Mouse (Mus musculus): ENCODE measurements around the gene Dnajc16. TPM values are rescaled to one million over a fixed set of nuclear protein-coding genes. Genes with fewer than 3 reads are reported as not detected.
A peak's percentile ranks its signal among the peaks of the same experiment; 100 is the strongest.

The Dnajc16 gene
- total RNA-seq, 2 experiments from 2014 or later = 10.1 to 12.0 TPM

DNA sequence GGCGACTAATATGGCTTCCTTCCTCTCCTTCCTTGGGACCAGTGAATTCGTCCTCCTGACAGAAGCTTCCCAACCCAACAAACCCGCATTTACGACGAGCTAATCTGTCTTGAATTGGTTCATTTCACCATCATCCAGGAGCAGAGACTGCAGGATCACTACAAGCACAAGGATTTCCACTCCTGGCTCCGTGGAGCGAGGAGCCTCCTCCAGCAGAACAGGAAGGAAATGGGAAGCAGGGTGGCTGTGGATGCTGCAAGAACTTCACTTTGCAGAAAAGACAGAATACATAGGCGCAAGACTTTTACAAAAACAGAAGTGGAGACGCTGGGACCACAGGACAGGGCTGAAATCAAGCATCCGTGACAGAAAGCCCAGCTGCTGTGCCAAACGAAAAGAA is 66.1 kb downstream of the Dnajc16 start:
- no peak for DNase-seq

- DNase-seq = no peak
These were observed 67.1 kb downstream of the Dnajc16 start for GRCm38 (mm10) chr4:141723673-141724068.

DNA sequence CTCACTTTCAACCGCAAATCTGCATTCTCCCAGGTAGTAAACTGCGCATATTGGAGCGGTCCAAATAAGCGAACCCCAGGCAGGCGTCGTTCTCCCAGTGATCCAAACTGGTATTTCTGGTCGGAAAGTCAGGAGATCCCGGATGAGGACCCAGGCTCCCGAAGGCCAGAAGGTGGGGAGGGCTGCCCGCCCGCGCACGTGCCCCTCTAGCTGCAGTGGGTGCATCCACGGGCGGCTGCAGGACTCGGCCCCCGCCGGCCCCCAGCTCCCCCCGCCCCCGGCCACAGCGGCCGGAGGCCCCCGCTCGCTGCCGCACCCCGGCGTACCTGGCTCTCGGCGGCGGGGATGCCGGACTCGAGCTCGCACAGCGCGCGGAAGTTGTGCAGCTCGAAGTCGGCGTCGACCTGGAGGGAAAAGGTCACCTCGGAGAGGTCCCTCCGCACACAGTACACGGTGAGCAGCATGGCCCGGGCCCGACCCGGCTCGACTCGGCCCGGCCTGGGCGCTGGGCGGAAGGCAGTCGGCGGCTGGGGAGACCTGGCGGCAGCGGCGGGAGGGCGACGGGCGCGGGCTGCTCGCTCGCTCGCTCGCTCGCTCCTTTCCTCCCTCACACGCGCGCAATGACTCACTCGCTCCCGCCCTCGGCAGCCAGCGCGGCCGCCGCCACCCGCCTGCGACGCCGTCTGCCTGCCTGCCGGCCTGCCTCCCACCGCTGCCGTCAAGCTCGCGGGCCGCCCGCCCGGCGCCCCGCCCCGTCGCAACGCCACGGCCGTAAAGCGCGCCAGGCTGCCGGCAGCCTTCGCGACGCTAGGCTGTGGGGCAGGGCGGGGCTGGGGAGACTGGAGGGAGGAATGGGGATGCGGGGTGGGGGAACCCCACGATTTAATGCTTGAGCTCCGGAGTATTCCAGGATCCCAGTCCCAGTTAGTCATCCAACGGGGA is 67.7 kb downstream of the Dnajc16 start, which contains the start of gene Ddi2:
TSS of gene Ddi2 (minus strand) at position 689 of the 942 bp plus-strand sequence.
- DNase-seq = peak; percentile 95

- DNase-seq = no peak
These were observed 68.8 kb downstream of the Dnajc16 start for GRCm38 (mm10) chr4:141721961-141722360.

GRCm38 (mm10) chr4:141720761-141721523 is 69.8 kb downstream of the Dnajc16 start:
- DNase-seq = no peak

- no peak for DNase-seq
These were observed 71.4 kb downstream of the Dnajc16 start for GRCm38 (mm10) chr4:141719304-141719703.

DNA sequence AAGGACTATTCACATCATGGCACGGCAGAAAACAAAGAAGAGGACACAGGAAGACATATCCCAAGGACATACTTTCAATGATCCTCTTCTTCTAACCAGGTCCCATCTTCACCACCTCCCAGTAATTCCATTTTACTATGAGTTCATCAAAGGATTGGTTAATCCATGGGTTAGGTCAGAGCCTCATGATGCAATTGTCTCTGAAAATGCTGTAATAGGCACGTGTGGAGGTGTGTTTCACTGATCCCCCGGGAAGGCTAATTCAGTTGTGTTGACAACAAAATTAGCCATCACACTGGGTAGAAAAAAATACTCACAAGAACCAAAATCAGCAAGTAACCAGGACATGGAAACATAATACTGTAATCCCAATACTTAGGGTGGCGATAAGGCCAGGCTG is 73.1 kb downstream of the Dnajc16 start:
- DNase-seq = no peak

- DNase-seq = peak; percentile 51
These were observed 75.7 kb downstream of the Dnajc16 start for GRCm38 (mm10) chr4:141715027-141715426.

DNA sequence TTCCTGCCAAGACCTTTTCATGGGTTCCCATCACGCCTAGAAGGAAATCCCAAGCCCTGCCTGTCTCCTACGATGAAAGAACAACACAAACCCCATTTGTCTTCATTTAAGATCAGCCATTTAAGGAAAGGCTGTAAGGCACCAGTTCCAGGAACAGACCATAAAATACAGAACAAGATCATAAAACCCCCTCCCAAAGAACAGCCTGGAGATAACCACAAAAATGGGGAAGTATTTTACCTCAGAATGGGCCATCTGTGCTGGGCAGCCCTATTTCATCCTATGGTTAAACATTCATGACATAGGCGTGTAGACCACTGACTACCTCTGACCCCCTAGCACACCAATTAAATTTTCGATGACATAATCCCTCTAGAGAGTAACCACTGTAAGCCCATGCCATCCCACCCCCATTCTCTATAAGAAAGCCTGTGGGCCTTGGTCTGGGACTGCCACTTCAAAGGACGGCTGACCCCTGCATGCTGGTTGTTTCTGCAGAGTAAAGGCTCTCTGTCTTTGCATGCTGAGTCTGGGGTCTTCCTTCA is 77.1 kb downstream of the Dnajc16 start:
- DNase-seq = no peak

GRCm38 (mm10) chr4:141711250-141711649 is 79.5 kb downstream of the Dnajc16 start:
- DNase-seq = no peak

Other genes starting within 250 kb of the Dnajc16 start
- 1 to 10 TPM; 1.5 to 4.7 TPM for gene Fblim1, start 184.8 kb downstream of the Dnajc16 start, total RNA-seq (2021)
- gene Tmem82, start 172.3 kb downstream of the Dnajc16 start, total RNA-seq (2021) = 1 to 10 TPM; 1.2 to 2.3 TPM
- gene Slc25a34, start 167.1 kb downstream of the Dnajc16 start, total RNA-seq (2021) = 10 to 100 TPM; 14.7 to 14.8 TPM
- 10 to 100 TPM; 24.3 to 32.7 TPM for gene Plekhm2, start 126.0 kb downstream of the Dnajc16 start, total RNA-seq (2021)
- 1 to 10 TPM; 1.4 to 2.3 TPM for gene Rsc1a1, start 105.3 kb downstream of the Dnajc16 start, total RNA-seq (2021)
- gene Ddi2, start 67.5 kb downstream of the Dnajc16 start, total RNA-seq (2021) = 10 to 100 TPM; 34.4 to 42.4 TPM
- gene Agmat, start 44.3 kb downstream of the Dnajc16 start, total RNA-seq (2021) = under 1 TPM in 1 of 2 experiments, not detected in 1; 0.20 TPM
- 1 to 10 TPM; 2.0 TPM for gene Casp9, start 2.7 kb upstream of the Dnajc16 start, total RNA-seq (2021)
- not detected for gene Cela2a, start 35.2 kb upstream of the Dnajc16 start, total RNA-seq (2021)
- not detected for gene Ctrc, start 55.4 kb upstream of the Dnajc16 start, total RNA-seq (2021)
- gene Efhd2, start 84.0 kb upstream of the Dnajc16 start, total RNA-seq (2021) = 1 to 10 TPM; 5.6 to 8.7 TPM
- gene Fhad1, start 224.2 kb upstream of the Dnajc16 start, total RNA-seq (2021) = under 1 TPM in 1 of 2 experiments, not detected in 1; 0.83 TPM

All from gastrocnemius, postnatal 25 days (tissue).